Mouse (Mus musculus) frontal cortex, postnatal 25 days (tissue): ENCODE results near the gene Gm49673.
"Not testable (repeated sequence)": the region's sequence is repeated elsewhere in the genome, so short reads cannot be mapped to it uniquely, and the experiment has no call there.

ENCODE experiments used
- DNase-seq, 2 experiments: peaks; one replicate each; pipeline ENCODE4 v3.0.0; 2022; ENCODE audit warnings: low spot score in 2 of 2

Gm49673 gene

DNA sequence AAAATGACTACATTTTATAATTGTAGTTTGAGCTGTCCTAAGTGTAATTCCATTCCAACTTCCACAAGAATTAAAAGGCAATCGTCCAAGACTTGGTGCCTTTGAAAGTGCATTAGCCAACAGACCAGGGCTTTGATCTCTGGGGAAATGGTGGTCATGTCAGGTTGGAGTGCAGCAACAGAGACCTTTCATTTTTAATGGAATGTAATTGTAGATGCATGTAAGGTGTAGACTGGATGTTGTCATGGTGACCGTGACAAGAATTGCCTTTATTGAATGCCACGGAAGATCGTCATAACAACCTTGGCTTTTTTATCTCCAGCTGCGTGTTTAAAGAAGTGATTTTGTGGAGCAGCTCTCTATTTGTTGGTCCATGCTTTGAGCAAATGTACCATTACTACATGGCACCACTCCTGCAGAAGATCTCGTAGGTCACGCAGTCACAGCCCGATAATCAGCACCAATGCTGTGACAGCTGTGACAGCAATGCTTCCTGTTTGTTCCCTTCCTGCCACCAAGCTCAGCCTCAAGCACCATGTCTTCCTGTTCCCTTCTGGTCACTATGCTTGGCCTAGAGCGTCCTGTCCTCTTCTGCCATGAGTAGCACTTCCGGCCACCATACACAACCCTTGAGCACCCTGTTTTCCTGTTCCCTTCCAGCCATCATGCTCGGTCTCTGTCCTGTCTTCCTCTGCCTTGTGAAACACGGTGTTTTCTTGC, 107.5 kb downstream of the Gm49673 start:
- not testable (repeated sequence) for DNase-seq

DNA sequence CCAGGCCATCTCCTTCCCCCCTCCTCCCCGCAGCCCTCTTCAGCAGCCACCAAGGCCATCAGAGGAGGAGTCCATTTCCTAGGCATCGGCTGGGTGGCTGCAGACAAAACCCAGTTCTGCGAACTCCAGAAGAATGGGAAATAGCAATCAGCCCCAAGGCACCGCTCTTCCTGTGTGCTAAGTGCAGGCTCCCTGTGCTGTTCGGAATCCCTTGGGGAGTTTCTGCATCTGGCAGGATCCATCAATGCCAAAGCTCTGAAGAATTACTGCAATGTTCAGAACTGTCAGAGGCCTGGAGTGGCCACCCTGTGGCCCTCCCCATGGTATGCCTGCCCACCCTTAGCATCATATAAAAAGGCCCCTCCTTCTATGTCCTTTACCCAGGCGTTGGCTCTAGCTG, 110.6 kb downstream of the Gm49673 start:
- not testable (repeated sequence) for DNase-seq
